Mouse (Mus musculus): ENCODE results near the gene Cyp2c55. TPM values are rescaled to one million over a fixed set of nuclear protein-coding genes. Genes with fewer than 3 reads are reported as not detected.
A peak's percentile ranks its signal among the peaks of the same experiment; 100 is the strongest.

The Cyp2c55 gene
- total RNA-seq (2014; rRNA removed), result 17.3 and 55.8 TPM in 2 replicates
- 3.5 and 11.6 TPM in 2 replicates for polyA plus RNA-seq (2012; rRNA removed)

GRCm38 (mm10) chr19:39006715-39007114 is at the start of gene Cyp2c55:
Cyp2c55 (plus strand) TSS chr19:39007019.
- H3K27ac ChIP-seq (replicated peaks; ENCODE audit: insufficient read depth, low read depth, low read length), result no peak within 1 kb of the TSS
- H3K4me1 ChIP-seq (ENCODE audit: control insufficient read depth, insufficient read depth, low read length), result peaks cover 11% of the 10 kb centered on the region
- no peaks in the 10 kb centered on the region for H3K36me3 ChIP-seq (ENCODE audit: control insufficient read depth, insufficient read depth, low read length)
- no peaks in the 10 kb centered on the region for H3K27me3 ChIP-seq (ENCODE audit: control insufficient read depth, insufficient read depth, low read length)
- no peaks in the 10 kb centered on the region; the same call in 1 of the 2 replicates for H3K79me2 ChIP-seq (ENCODE audit: control insufficient read depth, insufficient read depth, low read length)
- no peak for TF ChIP-seq CTCF (IDR thresholded peaks at IDR 0.05; ENCODE audit: low read depth, low read length)
- no peak for TF ChIP-seq POLR2A (IDR thresholded peaks at IDR 0.05; ENCODE audit: extremely low read depth, insufficient read depth, low read length)
- DNase-seq (ENCODE audit: extremely low read depth, low read depth, low spot score), result peak; percentile 82
- no peak within 1 kb of the TSS for H3K9ac ChIP-seq (ENCODE audit: low read depth, low read length)
- H3K4me3 ChIP-seq (ENCODE audit: insufficient read depth, low read depth, low read length), result no peak within 1 kb of the TSS

GRCm38 (mm10) chr19:38970741-38971140 is 36.1 kb upstream of the Cyp2c55 start:
- TF ChIP-seq POLR2A (IDR thresholded peaks at IDR 0.05; ENCODE audit: extremely low read depth, insufficient read depth, low read length) (no peak), CTCF (IDR thresholded peaks at IDR 0.05; ENCODE audit: low read depth, low read length) (no peak)
- Histone ChIP-seq H3K36me3 (ENCODE audit: control insufficient read depth, insufficient read depth, low read length) (no peaks in the 10 kb centered on the region), H3K79me2 (ENCODE audit: control insufficient read depth, insufficient read depth, low read length) (no peaks in the 10 kb centered on the region), H3K27ac (replicated peaks; ENCODE audit: insufficient read depth, low read depth, low read length) (no peak overlapping the region), H3K27me3 (ENCODE audit: control insufficient read depth, insufficient read depth, low read length) (no peaks in the 10 kb centered on the region), H3K9ac (ENCODE audit: low read depth, low read length) (no peak overlapping the region), H3K4me3 (ENCODE audit: insufficient read depth, low read depth, low read length) (no peak overlapping the region), H3K4me1 (ENCODE audit: control insufficient read depth, insufficient read depth, low read length) (no peaks in the 10 kb centered on the region)
- WGBS, result 88% methylated on average over 6 of the region's 6 CpGs
- no peak for DNase-seq (ENCODE audit: extremely low read depth, low read depth, low spot score)

DNA sequence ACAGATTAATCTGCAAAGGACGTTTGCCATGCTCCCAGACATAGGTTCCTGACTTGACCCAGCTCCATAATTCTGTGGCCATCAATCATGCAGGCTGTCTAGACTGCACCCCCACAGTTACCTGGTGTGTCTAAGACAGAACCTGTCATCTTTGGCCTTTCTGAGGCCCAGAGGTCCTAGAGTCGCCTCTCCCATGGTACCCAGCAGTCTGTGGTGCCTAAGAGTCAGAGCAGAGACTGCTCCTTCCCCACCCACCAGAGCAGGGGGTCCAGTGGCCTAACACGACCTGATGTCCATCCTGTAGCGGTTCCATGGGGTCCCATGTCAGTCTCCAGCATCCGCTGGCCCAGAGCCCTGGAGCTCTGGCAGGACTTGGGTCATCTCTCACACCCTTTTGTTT is 34.2 kb upstream of the Cyp2c55 start:
- TF ChIP-seq POLR2A (IDR thresholded peaks at IDR 0.05; ENCODE audit: extremely low read depth, insufficient read depth, low read length) (no peak), CTCF (IDR thresholded peaks at IDR 0.05; ENCODE audit: low read depth, low read length) (no peak)
- H3K27ac ChIP-seq (replicated peaks; ENCODE audit: insufficient read depth, low read depth, low read length), result no peak overlapping the region
- H3K9ac ChIP-seq (ENCODE audit: low read depth, low read length), result no peak overlapping the region
- H3K4me1 ChIP-seq (ENCODE audit: control insufficient read depth, insufficient read depth, low read length), result no peaks in the 10 kb centered on the region
- H3K4me3 ChIP-seq (ENCODE audit: insufficient read depth, low read depth, low read length), result no peak overlapping the region
- H3K79me2 ChIP-seq (ENCODE audit: control insufficient read depth, insufficient read depth, low read length), result no peaks in the 10 kb centered on the region
- 88% methylated on average over 5 of the region's 5 CpGs for WGBS
- no peaks in the 10 kb centered on the region for H3K27me3 ChIP-seq (ENCODE audit: control insufficient read depth, insufficient read depth, low read length)
- no peak for DNase-seq (ENCODE audit: extremely low read depth, low read depth, low spot score)
- no peaks in the 10 kb centered on the region for H3K36me3 ChIP-seq (ENCODE audit: control insufficient read depth, insufficient read depth, low read length)

- TF ChIP-seq POLR2A (IDR thresholded peaks at IDR 0.05; ENCODE audit: extremely low read depth, insufficient read depth, low read length) (no peak), CTCF (IDR thresholded peaks at IDR 0.05; ENCODE audit: low read depth, low read length) (no peak)
- WGBS, result 46% methylated on average over 7 of the region's 7 CpGs
- Histone ChIP-seq H3K9ac (ENCODE audit: low read depth, low read length) (no peak overlapping the region), H3K27ac (replicated peaks; ENCODE audit: insufficient read depth, low read depth, low read length) (no peak overlapping the region), H3K4me1 (ENCODE audit: control insufficient read depth, insufficient read depth, low read length) (no peaks in the 10 kb centered on the region), H3K36me3 (ENCODE audit: control insufficient read depth, insufficient read depth, low read length) (no peaks in the 10 kb centered on the region), H3K4me3 (ENCODE audit: insufficient read depth, low read depth, low read length) (no peak overlapping the region), H3K27me3 (ENCODE audit: control insufficient read depth, insufficient read depth, low read length) (no peaks in the 10 kb centered on the region), H3K79me2 (ENCODE audit: control insufficient read depth, insufficient read depth, low read length) (no peaks in the 10 kb centered on the region)
- DNase-seq (ENCODE audit: extremely low read depth, low read depth, low spot score), result no peak
Observed at GRCm38 (mm10) chr19:38973666-38974065, 33.2 kb upstream of the Cyp2c55 start.

- no peaks in the 10 kb centered on the region for H3K27me3 ChIP-seq (ENCODE audit: control insufficient read depth, insufficient read depth, low read length)
- H3K36me3 ChIP-seq (ENCODE audit: control insufficient read depth, insufficient read depth, low read length), result no peaks in the 10 kb centered on the region
- H3K79me2 ChIP-seq (ENCODE audit: control insufficient read depth, insufficient read depth, low read length), result no peaks in the 10 kb centered on the region
- no peak overlapping the region for H3K27ac ChIP-seq (replicated peaks; ENCODE audit: insufficient read depth, low read depth, low read length)
- TF ChIP-seq CTCF (IDR thresholded peaks at IDR 0.05; ENCODE audit: low read depth, low read length) (no peak), POLR2A (IDR thresholded peaks at IDR 0.05; ENCODE audit: extremely low read depth, insufficient read depth, low read length) (no peak)
- H3K4me1 ChIP-seq (ENCODE audit: control insufficient read depth, insufficient read depth, low read length), result no peaks in the 10 kb centered on the region
- H3K4me3 ChIP-seq (ENCODE audit: insufficient read depth, low read depth, low read length), result no peak overlapping the region
- no peak for DNase-seq (ENCODE audit: extremely low read depth, low read depth, low spot score)
- H3K9ac ChIP-seq (ENCODE audit: low read depth, low read length), result no peak overlapping the region
Observed at GRCm38 (mm10) chr19:38976269-38976668, 30.6 kb upstream of the Cyp2c55 start.

DNA sequence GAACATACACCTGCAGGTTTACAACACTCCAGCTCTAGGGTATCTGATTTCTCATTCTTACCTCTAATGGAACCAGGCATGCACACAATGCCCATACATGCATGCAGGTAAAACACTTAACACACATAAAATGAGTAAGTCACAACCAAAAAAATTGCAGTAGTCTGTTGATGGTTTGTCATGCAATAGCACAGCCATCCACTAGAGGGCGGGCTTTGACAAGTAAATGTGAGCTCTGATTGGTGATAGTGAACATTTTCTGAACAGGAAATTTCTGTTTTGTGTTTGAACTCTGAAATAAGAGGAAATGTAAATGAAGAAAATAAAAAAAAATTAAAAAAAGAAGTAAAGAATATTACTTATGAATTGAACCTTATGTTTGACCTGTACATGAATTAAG is 24.9 kb upstream of the Cyp2c55 start:
- TF ChIP-seq POLR2A (IDR thresholded peaks at IDR 0.05; ENCODE audit: extremely low read depth, insufficient read depth, low read length) (no peak), CTCF (IDR thresholded peaks at IDR 0.05; ENCODE audit: low read depth, low read length) (peak; percentile 14; the same call in 1 of the 2 replicates)
- peak; percentile 44 for DNase-seq (ENCODE audit: extremely low read depth, low read depth, low spot score)
- no peaks in the 10 kb centered on the region for H3K27me3 ChIP-seq (ENCODE audit: control insufficient read depth, insufficient read depth, low read length)

More for the DNA sequence above, 24.9 kb upstream of the Cyp2c55 start:
- Histone ChIP-seq H3K36me3 (ENCODE audit: control insufficient read depth, insufficient read depth, low read length) (no peaks in the 10 kb centered on the region), H3K79me2 (ENCODE audit: control insufficient read depth, insufficient read depth, low read length) (no peaks in the 10 kb centered on the region), H3K4me3 (ENCODE audit: insufficient read depth, low read depth, low read length) (no peak overlapping the region), H3K9ac (ENCODE audit: low read depth, low read length) (no peak overlapping the region), H3K4me1 (ENCODE audit: control insufficient read depth, insufficient read depth, low read length) (no peaks in the 10 kb centered on the region), H3K27ac (replicated peaks; ENCODE audit: insufficient read depth, low read depth, low read length) (no peak overlapping the region)
- 0% methylated on average over 1 of the region's 1 CpGs for WGBS
